Mouse (Mus musculus): ENCODE results near the gene Lmna. TPM values are rescaled to one million over a fixed set of nuclear protein-coding genes. Genes with fewer than 3 reads are reported as not detected.

Gene Lmna
- total RNA-seq, 1 experiment: 121 TPM

DNA sequence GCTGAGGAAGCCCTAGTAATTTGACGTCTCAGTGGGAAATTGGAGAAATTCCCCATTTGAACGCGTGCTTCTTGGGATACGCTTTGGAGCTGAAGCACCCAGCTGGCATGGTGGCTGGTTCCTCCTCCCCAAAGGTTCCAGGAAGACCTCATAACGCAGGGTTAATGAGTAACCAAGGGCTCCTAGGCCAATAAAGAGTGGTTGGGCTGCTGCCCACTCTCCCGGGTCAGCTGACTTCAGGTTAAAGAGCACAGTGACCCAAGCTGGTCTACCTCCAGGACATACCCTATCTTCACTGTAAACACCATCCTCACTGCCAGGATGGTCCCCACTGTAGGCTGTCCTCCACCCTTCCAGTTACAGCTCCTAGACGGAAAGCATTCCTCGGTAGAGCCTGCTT lies 53.4 kb downstream of the Lmna start:
- Histone ChIP-seq H3K4me1 (ENCODE audit: control insufficient read depth in 2 of 2, insufficient read depth in 2 of 2, low read length in 2 of 2, poor library complexity in 1 of 2) (peaks cover 0 to 7% of the 10 kb centered on the region in 2 experiments; a peak in 1 of 4 replicates), H3K36me3 (ENCODE audit: control insufficient read depth, insufficient read depth, low read length, poor library complexity, severe bottlenecking) (no peaks in the 10 kb centered on the region), H3K9ac (ENCODE audit: insufficient read depth, low read depth, low read length, poor library complexity, severe bottlenecking) (no peak overlapping the region), H3K27ac (ENCODE audit: insufficient read depth, low read depth, low read length, poor library complexity, severe bottlenecking) (no peak overlapping the region), H3K9me3 (ENCODE audit: control insufficient read depth, insufficient read depth, low read depth, low read length) (no peaks in the 10 kb centered on the region), H3K4me3 (ENCODE audit: insufficient read depth in 1 of 2, low read depth in 1 of 2, low read length in 2 of 2, poor library complexity in 1 of 2, severe bottlenecking in 1 of 2) (no peak overlapping the region)
- in situ Hi-C loops (cut with MboI; ENCODE audit: low sequenced_read_pairs in 2 of 2, unreplicated experiment in 2 of 2): no loop called here
- TF ChIP-seq CHD2 (IDR thresholded peaks at IDR 0.05; ENCODE audit: low read depth, low read length) (no peak), MAFK (IDR thresholded peaks at IDR 0.05; ENCODE audit: insufficient read depth, low read depth, low read length) (no peak)
- no peak for DNase-seq (ENCODE audit: low read depth, low spot score)

DNA sequence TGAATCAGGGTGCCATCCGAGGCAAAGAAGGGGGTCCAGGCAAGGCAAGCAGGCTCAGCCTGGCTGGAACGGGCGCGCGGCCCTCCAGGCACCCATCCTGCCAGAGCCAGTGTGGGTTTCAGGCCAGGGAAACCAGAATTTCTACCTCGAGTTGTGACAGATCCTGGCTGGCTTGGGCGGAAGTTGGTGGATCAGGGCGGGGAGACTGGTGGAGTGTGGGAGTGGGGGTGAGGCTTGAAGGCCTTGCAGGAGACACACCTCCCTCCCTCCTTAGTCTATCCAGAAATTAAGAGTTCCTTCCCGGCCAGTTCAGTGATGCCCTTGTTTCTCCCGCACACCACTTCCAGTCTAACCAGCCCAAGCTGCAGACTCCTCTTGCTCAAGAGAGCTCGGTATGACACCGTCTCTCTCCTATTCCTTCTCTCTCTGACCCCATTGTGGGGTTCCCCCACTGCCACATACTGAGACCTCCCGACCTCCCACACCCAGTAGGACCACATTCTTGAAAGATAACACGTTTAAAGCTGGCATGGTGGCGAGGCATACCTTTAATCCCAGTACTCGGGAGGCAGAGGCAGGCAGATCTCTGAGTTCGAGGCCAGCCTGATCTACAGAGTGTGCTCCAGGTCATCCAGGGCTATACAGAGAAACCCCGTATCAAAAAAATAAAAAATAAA lies 54.0 kb downstream of the Lmna start:
- no peak for DNase-seq (ENCODE audit: low read depth, low spot score)

GRCm38 (mm10) chr3:88454762-88455587 lies 54.8 kb downstream of the Lmna start:
- H3K9ac ChIP-seq (ENCODE audit: insufficient read depth, low read depth, low read length, poor library complexity, severe bottlenecking): peak overlapping the region; percentile 65
- DNase-seq (ENCODE audit: low read depth, low spot score): no peak
- TF ChIP-seq ZC3H11A (IDR thresholded peaks at IDR 0.05; ENCODE audit: borderline replicate concordance, low read depth, low read length) (no peak), HCFC1 (IDR thresholded peaks at IDR 0.05; ENCODE audit: borderline replicate concordance, insufficient read depth, low read length) (no peak), MAFK (IDR thresholded peaks at IDR 0.05; ENCODE audit: insufficient read depth, low read depth, low read length) (no peak), CHD2 (IDR thresholded peaks at IDR 0.05; ENCODE audit: low read depth, low read length) (no peak)
- peak overlapping the region; percentile 56 to 61 for H3K4me3 ChIP-seq (ENCODE audit: insufficient read depth in 1 of 2, low read depth in 1 of 2, low read length in 2 of 2, poor library complexity in 1 of 2, severe bottlenecking in 1 of 2)
- H3K27ac ChIP-seq (ENCODE audit: insufficient read depth, low read depth, low read length, poor library complexity, severe bottlenecking): no peak overlapping the region
- no peaks in the 10 kb centered on the region for H3K9me3 ChIP-seq (ENCODE audit: control insufficient read depth, insufficient read depth, low read depth, low read length)
- no peaks in the 10 kb centered on the region for H3K36me3 ChIP-seq (ENCODE audit: control insufficient read depth, insufficient read depth, low read length, poor library complexity, severe bottlenecking)
- in situ Hi-C loops (cut with MboI; ENCODE audit: low sequenced_read_pairs in 2 of 2, unreplicated experiment in 2 of 2): no loop called here
- peaks cover 0 to 9% of the 10 kb centered on the region in 2 experiments; a peak in 1 of 4 replicates for H3K4me1 ChIP-seq (ENCODE audit: control insufficient read depth in 2 of 2, insufficient read depth in 2 of 2, low read length in 2 of 2, poor library complexity in 1 of 2)

More for the DNA sequence above, 54.0 kb downstream of the Lmna start:
- in situ Hi-C loops (cut with MboI; ENCODE audit: low sequenced_read_pairs in 2 of 2, unreplicated experiment in 2 of 2): no loop called here
- peak overlapping the region; percentile 65 for H3K9ac ChIP-seq (ENCODE audit: insufficient read depth, low read depth, low read length, poor library complexity, severe bottlenecking)
- H3K4me1 ChIP-seq (ENCODE audit: control insufficient read depth in 2 of 2, insufficient read depth in 2 of 2, low read length in 2 of 2, poor library complexity in 1 of 2): peaks cover 0 to 7% of the 10 kb centered on the region in 2 experiments; a peak in 1 of 4 replicates
- H3K36me3 ChIP-seq (ENCODE audit: control insufficient read depth, insufficient read depth, low read length, poor library complexity, severe bottlenecking): no peaks in the 10 kb centered on the region
- no peak for TF ChIP-seq ZC3H11A (IDR thresholded peaks at IDR 0.05; ENCODE audit: borderline replicate concordance, low read depth, low read length)
- TF ChIP-seq MAFK (IDR thresholded peaks at IDR 0.05; ENCODE audit: insufficient read depth, low read depth, low read length): no peak
- TF ChIP-seq CHD2 (IDR thresholded peaks at IDR 0.05; ENCODE audit: low read depth, low read length): no peak
- no peak for TF ChIP-seq ZNF384 (IDR thresholded peaks at IDR 0.05; ENCODE audit: low read depth, low read length)
- no peak for TF ChIP-seq HCFC1 (IDR thresholded peaks at IDR 0.05; ENCODE audit: borderline replicate concordance, insufficient read depth, low read length)
- peak overlapping the region; percentile 56 to 61 for H3K4me3 ChIP-seq (ENCODE audit: insufficient read depth in 1 of 2, low read depth in 1 of 2, low read length in 2 of 2, poor library complexity in 1 of 2, severe bottlenecking in 1 of 2)
- no peak overlapping the region for H3K27ac ChIP-seq (ENCODE audit: insufficient read depth, low read depth, low read length, poor library complexity, severe bottlenecking)
- no peaks in the 10 kb centered on the region for H3K9me3 ChIP-seq (ENCODE audit: control insufficient read depth, insufficient read depth, low read depth, low read length)

- TF ChIP-seq MAFK (IDR thresholded peaks at IDR 0.05; ENCODE audit: insufficient read depth, low read depth, low read length) (no peak), HCFC1 (IDR thresholded peaks at IDR 0.05; ENCODE audit: borderline replicate concordance, insufficient read depth, low read length) (no peak), CHD2 (IDR thresholded peaks at IDR 0.05; ENCODE audit: low read depth, low read length) (no peak), ZC3H11A (IDR thresholded peaks at IDR 0.05; ENCODE audit: borderline replicate concordance, low read depth, low read length) (no peak), ZNF384 (IDR thresholded peaks at IDR 0.05; ENCODE audit: low read depth, low read length) (no peak)
- H3K4me3 ChIP-seq (ENCODE audit: insufficient read depth in 1 of 2, low read depth in 1 of 2, low read length in 2 of 2, poor library complexity in 1 of 2, severe bottlenecking in 1 of 2): no peak overlapping the region
- H3K27ac ChIP-seq (ENCODE audit: insufficient read depth, low read depth, low read length, poor library complexity, severe bottlenecking): no peak overlapping the region
- in situ Hi-C loops (cut with MboI; ENCODE audit: low sequenced_read_pairs in 2 of 2, unreplicated experiment in 2 of 2): no loop called here
- no peak overlapping the region for H3K9ac ChIP-seq (ENCODE audit: insufficient read depth, low read depth, low read length, poor library complexity, severe bottlenecking)
- DNase-seq (ENCODE audit: low read depth, low spot score): no peak
- H3K4me1 ChIP-seq (ENCODE audit: control insufficient read depth in 2 of 2, insufficient read depth in 2 of 2, low read length in 2 of 2, poor library complexity in 1 of 2): peaks cover 2 to 12% of the 10 kb centered on the region in 2 experiments; a peak in 1 of 4 replicates
- H3K9me3 ChIP-seq (ENCODE audit: control insufficient read depth, insufficient read depth, low read depth, low read length): no peaks in the 10 kb centered on the region
- no peaks in the 10 kb centered on the region for H3K36me3 ChIP-seq (ENCODE audit: control insufficient read depth, insufficient read depth, low read length, poor library complexity, severe bottlenecking)
Observed at GRCm38 (mm10) chr3:88453986-88454385, 55.8 kb downstream of the Lmna start.
